Mouse (Mus musculus): ENCODE measurements around the gene Arhgap6. TPM values are rescaled to one million over a fixed set of nuclear protein-coding genes. Genes with fewer than 3 reads are reported as not detected.

Arhgap6 gene
- polyA plus RNA-seq, 1 experiment from 2014 or later = 6.0 TPM

- Histone ChIP-seq H3K36me3 (no peaks in the 10 kb centered on the region), H3K9ac (no peak overlapping the region), H3K27ac (no peak overlapping the region), H3K4me1 (no peaks in the 10 kb centered on the region), H3K4me3 (no peak overlapping the region), H3K9me3 (replicated peaks) (no peaks in the 10 kb centered on the region), H3K27me3 (replicated peaks) (no peaks in the 10 kb centered on the region), H3K4me2 (no peak overlapping the region)
- 73% methylated on average over 7 of the region's 7 CpGs for WGBS (ENCODE audit: insufficient replicate concordance)
- ATAC-seq = no peak
Measured at GRCm38 (mm10) chrX:169139758-169140157, 344.9 kb downstream of the Arhgap6 start.

- Histone ChIP-seq H3K36me3 (no peaks in the 10 kb centered on the region), H3K9me3 (replicated peaks) (no peaks in the 10 kb centered on the region), H3K4me2 (no peak overlapping the region), H3K27me3 (replicated peaks) (no peaks in the 10 kb centered on the region), H3K4me3 (no peak overlapping the region), H3K27ac (no peak overlapping the region), H3K4me1 (no peaks in the 10 kb centered on the region), H3K9ac (no peak overlapping the region)
- WGBS (ENCODE audit: insufficient replicate concordance) = 72% methylated on average over 9 of the region's 9 CpGs
- ATAC-seq = no peak
Measured at GRCm38 (mm10) chrX:169140467-169140866, 345.6 kb downstream of the Arhgap6 start.

- Histone ChIP-seq H3K27me3 (replicated peaks) (no peaks in the 10 kb centered on the region), H3K27ac (no peak overlapping the region), H3K4me1 (no peaks in the 10 kb centered on the region; the same call in 1 of the 2 replicates), H3K9me3 (replicated peaks) (no peaks in the 10 kb centered on the region), H3K36me3 (no peaks in the 10 kb centered on the region), H3K9ac (no peak overlapping the region), H3K4me3 (no peak overlapping the region), H3K4me2 (no peak overlapping the region)
- no peak for ATAC-seq
Measured at GRCm38 (mm10) chrX:169153805-169154204, 358.9 kb downstream of the Arhgap6 start.

DNA sequence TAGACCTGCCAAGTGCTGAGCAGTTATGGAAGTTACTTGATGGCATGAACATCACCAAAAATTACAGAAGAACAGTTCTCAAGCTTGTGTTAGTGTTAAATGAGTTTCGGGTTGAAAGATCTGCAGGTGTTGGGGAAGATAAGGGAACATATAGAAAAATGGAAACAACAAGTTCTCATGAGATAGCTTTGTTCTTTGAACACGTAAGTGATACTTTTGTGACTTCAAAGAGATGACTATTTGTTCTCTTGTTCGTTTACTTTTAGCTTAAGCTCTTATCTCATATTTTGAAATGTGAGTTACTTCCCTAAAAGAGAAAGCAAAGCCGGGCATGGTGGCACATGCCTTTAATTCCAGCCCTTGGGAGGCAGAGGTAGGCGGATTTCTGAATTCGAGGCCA is 363.5 kb downstream of the Arhgap6 start:
- Histone ChIP-seq H3K9ac (no peak overlapping the region), H3K4me2 (no peak overlapping the region), H3K4me1 (no peaks in the 10 kb centered on the region; the same call in 1 of the 2 replicates), H3K27me3 (replicated peaks) (no peaks in the 10 kb centered on the region), H3K27ac (no peak overlapping the region), H3K4me3 (no peak overlapping the region), H3K36me3 (no peaks in the 10 kb centered on the region), H3K9me3 (replicated peaks) (no peaks in the 10 kb centered on the region)
- ATAC-seq = peak; percentile 55; the same call in 1 of the 2 replicates
- WGBS (ENCODE audit: insufficient replicate concordance) = 47% methylated on average over 6 of the region's 6 CpGs

DNA sequence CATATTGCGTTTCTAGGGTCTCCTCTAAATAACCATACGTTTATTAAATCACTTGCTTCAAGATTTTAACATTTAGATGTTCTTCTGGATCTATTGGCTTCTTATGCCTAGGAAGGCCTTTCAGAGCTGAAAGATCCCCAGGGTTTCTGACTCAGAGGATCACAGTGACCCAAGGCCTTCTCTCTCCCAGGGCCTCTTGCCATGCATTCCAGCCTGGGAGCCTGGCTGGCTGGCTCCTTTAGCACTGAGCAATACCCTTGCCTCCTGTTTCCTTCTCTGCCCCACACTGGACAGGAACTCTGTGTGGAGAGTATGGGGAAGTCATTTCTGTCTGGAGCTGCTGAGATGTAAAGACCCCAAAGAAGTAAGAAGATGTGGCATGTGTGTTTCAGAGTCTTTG is 376.1 kb downstream of the Arhgap6 start:
- WGBS (ENCODE audit: insufficient replicate concordance) = 68% methylated on average over 2 of the region's 2 CpGs
- H3K27me3 ChIP-seq (replicated peaks) = no peaks in the 10 kb centered on the region
- H3K36me3 ChIP-seq = no peaks in the 10 kb centered on the region
- no peaks in the 10 kb centered on the region for H3K9me3 ChIP-seq (replicated peaks)
- no peak for ATAC-seq
- no peaks in the 10 kb centered on the region for H3K4me1 ChIP-seq
- no peak overlapping the region for H3K4me3 ChIP-seq
- no peak overlapping the region for H3K4me2 ChIP-seq
- H3K27ac ChIP-seq = no peak overlapping the region
- no peak overlapping the region for H3K9ac ChIP-seq

DNA sequence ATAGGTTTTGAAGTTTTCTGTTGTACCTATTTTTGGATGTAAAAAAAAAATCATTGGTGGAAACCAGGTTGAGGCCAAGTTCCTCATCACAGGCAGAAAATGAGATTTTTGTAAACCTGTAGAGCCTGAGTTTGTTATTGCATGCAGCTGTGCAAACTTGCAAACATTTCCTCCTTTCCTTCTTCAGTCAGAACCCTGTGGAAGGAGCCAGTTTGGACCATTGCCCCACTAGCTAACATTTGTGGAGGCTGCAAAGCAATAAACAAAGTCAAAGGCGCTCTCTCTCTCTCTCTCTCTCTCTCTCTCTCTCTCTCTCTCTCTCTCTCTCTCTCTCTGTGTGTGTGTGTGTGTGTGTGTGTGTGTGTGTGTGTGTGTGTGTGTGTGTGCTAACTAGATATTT is 378.9 kb downstream of the Arhgap6 start:
- WGBS (ENCODE audit: insufficient replicate concordance) = 43% methylated on average over 1 of the region's 1 CpGs

GRCm38 (mm10) chrX:169178634-169179033 is 383.7 kb downstream of the Arhgap6 start:
- 76% methylated on average over 2 of the region's 2 CpGs for WGBS (ENCODE audit: insufficient replicate concordance)
- no peaks in the 10 kb centered on the region for H3K27me3 ChIP-seq (replicated peaks)
- no peak for ATAC-seq

More for the DNA sequence above, 378.9 kb downstream of the Arhgap6 start:
- Histone ChIP-seq H3K27me3 (replicated peaks) (no peaks in the 10 kb centered on the region), H3K4me3 (no peak overlapping the region), H3K4me1 (no peaks in the 10 kb centered on the region), H3K27ac (no peak overlapping the region), H3K9ac (no peak overlapping the region), H3K9me3 (replicated peaks) (no peaks in the 10 kb centered on the region), H3K36me3 (no peaks in the 10 kb centered on the region), H3K4me2 (no peak overlapping the region)
- ATAC-seq = no peak

DNA sequence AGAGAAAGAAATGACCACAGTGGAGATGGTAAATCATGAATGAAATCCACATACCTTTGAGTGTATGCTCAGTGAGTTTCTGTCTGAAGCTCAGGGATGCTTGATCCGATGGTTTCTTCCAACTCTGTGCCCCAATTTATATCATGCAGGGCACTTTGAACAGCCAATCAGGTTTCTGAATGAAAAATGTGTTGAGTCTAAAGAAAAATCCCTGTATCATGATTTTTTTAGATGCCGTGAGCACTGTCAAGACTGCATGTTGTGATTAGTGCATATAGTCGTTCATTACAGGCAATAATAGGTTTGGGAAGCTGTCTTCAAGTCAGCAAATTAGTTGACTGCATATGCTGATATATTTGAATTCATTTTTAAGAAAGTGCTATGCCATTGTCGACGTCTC is 392.2 kb downstream of the Arhgap6 start, which contains the start of gene Amelx:
Gene Amelx, minus strand, starts transcription at position 101 of the 400 bp plus-strand sequence.
- Histone ChIP-seq H3K27ac (no peak within 1 kb of the TSS), H3K4me2 (no peak within 1 kb of the TSS), H3K9me3 (replicated peaks) (no peaks in the 10 kb centered on the region), H3K27me3 (replicated peaks) (no peaks in the 10 kb centered on the region; the same call in 1 of the 2 replicates), H3K4me1 (no peaks in the 10 kb centered on the region), H3K4me3 (no peak within 1 kb of the TSS), H3K9ac (no peak within 1 kb of the TSS), H3K36me3 (no peaks in the 10 kb centered on the region)
- 62% methylated on average over 5 of the region's 5 CpGs for WGBS (ENCODE audit: insufficient replicate concordance)
- ATAC-seq = no peak

More at GRCm38 (mm10) chrX:169178634-169179033, 383.7 kb downstream of the Arhgap6 start:
- H3K9ac ChIP-seq = no peak overlapping the region
- H3K4me1 ChIP-seq = no peaks in the 10 kb centered on the region
- no peaks in the 10 kb centered on the region for H3K9me3 ChIP-seq (replicated peaks)
- H3K4me2 ChIP-seq = no peak overlapping the region
- H3K36me3 ChIP-seq = no peaks in the 10 kb centered on the region
- no peak overlapping the region for H3K4me3 ChIP-seq
- H3K27ac ChIP-seq = no peak overlapping the region

- ATAC-seq = no peak
- Histone ChIP-seq H3K9ac (no peak overlapping the region), H3K4me2 (no peak overlapping the region), H3K4me3 (no peak overlapping the region), H3K27me3 (replicated peaks) (no peaks in the 10 kb centered on the region; the same call in 1 of the 2 replicates), H3K27ac (no peak overlapping the region), H3K4me1 (no peaks in the 10 kb centered on the region), H3K9me3 (replicated peaks) (no peaks in the 10 kb centered on the region), H3K36me3 (no peaks in the 10 kb centered on the region)
- WGBS (ENCODE audit: insufficient replicate concordance) = 60% methylated on average over 3 of the region's 3 CpGs
Measured at GRCm38 (mm10) chrX:169210019-169210418, 415.1 kb downstream of the Arhgap6 start.

- Histone ChIP-seq H3K27me3 (replicated peaks) (no peaks in the 10 kb centered on the region), H3K4me1 (no peaks in the 10 kb centered on the region), H3K9me3 (replicated peaks) (no peaks in the 10 kb centered on the region), H3K27ac (no peak overlapping the region), H3K9ac (no peak overlapping the region), H3K4me2 (0 out of 2 replicates have a peak overlapping the region, but pooled peaks have one; percentile 8), H3K4me3 (no peak overlapping the region), H3K36me3 (no peaks in the 10 kb centered on the region)
- ATAC-seq = peak; percentile 51; the same call in 1 of the 2 replicates
- WGBS (ENCODE audit: insufficient replicate concordance) = 36% methylated on average over 8 of the region's 8 CpGs
Measured at GRCm38 (mm10) chrX:169220064-169220463, 425.2 kb downstream of the Arhgap6 start.

- no peak overlapping the region for H3K9ac ChIP-seq
- no peak overlapping the region for H3K4me2 ChIP-seq
- no peaks in the 10 kb centered on the region for H3K27me3 ChIP-seq (replicated peaks)
- 42% methylated on average over 3 of the region's 3 CpGs for WGBS (ENCODE audit: insufficient replicate concordance)
- H3K9me3 ChIP-seq (replicated peaks) = no peaks in the 10 kb centered on the region
- no peaks in the 10 kb centered on the region for H3K36me3 ChIP-seq
- no peak overlapping the region for H3K4me3 ChIP-seq
- no peaks in the 10 kb centered on the region for H3K4me1 ChIP-seq
- ATAC-seq = no peak
- no peak overlapping the region for H3K27ac ChIP-seq
Measured at GRCm38 (mm10) chrX:169222357-169223062, 427.6 kb downstream of the Arhgap6 start.

GRCm38 (mm10) chrX:169255915-169256314 is 461.0 kb downstream of the Arhgap6 start:
- no peak overlapping the region for H3K4me2 ChIP-seq
- ATAC-seq = no peak
- 65% methylated on average over 1 of the region's 1 CpGs for WGBS (ENCODE audit: insufficient replicate concordance)

DNA sequence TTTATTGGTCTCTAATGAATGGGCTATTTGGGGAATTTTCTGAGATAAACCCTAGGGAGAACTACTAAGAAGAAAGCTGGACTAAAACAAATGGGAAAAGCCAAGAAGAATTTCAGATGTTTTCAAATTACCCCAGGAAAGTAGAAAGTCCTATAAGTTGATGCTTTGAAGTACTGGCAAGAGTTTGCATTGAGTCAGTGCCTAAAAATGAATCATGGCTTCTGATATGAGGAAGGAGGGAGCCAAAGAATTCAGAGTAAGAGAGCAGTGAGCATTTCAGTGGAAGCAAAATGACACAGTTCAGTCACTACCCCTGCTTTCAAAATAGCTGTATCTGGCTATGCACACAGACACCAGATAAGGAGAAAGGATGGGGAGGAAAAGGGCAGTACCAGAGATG is 461.8 kb downstream of the Arhgap6 start:
- Histone ChIP-seq H3K27ac (no peak overlapping the region), H3K27me3 (replicated peaks) (no peaks in the 10 kb centered on the region), H3K9ac (no peak overlapping the region), H3K4me1 (no peaks in the 10 kb centered on the region), H3K9me3 (replicated peaks) (no peaks in the 10 kb centered on the region), H3K4me3 (no peak overlapping the region), H3K4me2 (no peak overlapping the region), H3K36me3 (no peaks in the 10 kb centered on the region)
- ATAC-seq = no peak

More at GRCm38 (mm10) chrX:169255915-169256314, 461.0 kb downstream of the Arhgap6 start:
- Histone ChIP-seq H3K4me1 (no peaks in the 10 kb centered on the region), H3K27ac (no peak overlapping the region), H3K9me3 (replicated peaks) (no peaks in the 10 kb centered on the region), H3K9ac (no peak overlapping the region), H3K4me3 (no peak overlapping the region), H3K36me3 (no peaks in the 10 kb centered on the region), H3K27me3 (replicated peaks) (no peaks in the 10 kb centered on the region)

All from liver, embryonic 12.5 days (tissue).